Mouse (Mus musculus) MEL (cell line): ENCODE results near the gene Rcn2. TPM values are rescaled to one million over a fixed set of nuclear protein-coding genes. Genes with fewer than 3 reads are reported as not detected.

Experiments used
- DNase-seq: peaks from one replicate; pipeline ENCODE4 v3.0.0; 2011; ENCODE audit warnings: low read depth, low spot score
- H3K27ac ChIP-seq: 2 replicates; pipeline ENCODE4 v1.5.1; 2012; ENCODE audit warnings: low read depth, mild to moderate bottlenecking, control low read depth, low read length, moderate library complexity; ENCODE audit not compliant: control insufficient read depth
- H3K27me3 ChIP-seq, 2 experiments: fragments of 150-350 bp in 1 of 2; sonication (generic) in 1 of 2; 2 replicates each; pipeline ENCODE4 v1.6.1; 2012; ENCODE audit warnings: low read length in 2 of 2, mild to moderate bottlenecking in 2 of 2, improper control_type of control experiment in 1 of 2, moderate library complexity in 1 of 2; ENCODE audit not compliant: insufficient read depth in 2 of 2, control insufficient read depth in 1 of 2
- H3K36me3 ChIP-seq, 2 experiments: 2 replicates each; pipeline ENCODE4 v1.6.1; 2012 to 2014; ENCODE audit warnings: low read length in 2 of 2, improper control_type of control experiment in 1 of 2, inconsistent platforms in 1 of 2, mild to moderate bottlenecking in 1 of 2; ENCODE audit not compliant: insufficient read depth in 2 of 2, control insufficient read depth in 1 of 2
- H3K4me1 ChIP-seq, 2 experiments: fragments of 150-350 bp in 1 of 2; sonication (generic) in 1 of 2; 2 replicates each; pipeline ENCODE4 v1.6.1; 2012; ENCODE audit warnings: low read length in 2 of 2, improper control_type of control experiment in 1 of 2, mild to moderate bottlenecking in 1 of 2; ENCODE audit not compliant: insufficient read depth in 2 of 2, control insufficient read depth in 1 of 2
- H3K4me3 ChIP-seq, 2 experiments: fragments of 150-350 bp in 1 of 2; sonication (generic) in 1 of 2; 2 replicates each; pipeline ENCODE4 v1.5.1; 2012; ENCODE audit warnings: low read depth in 2 of 2, low read length in 2 of 2, mild to moderate bottlenecking in 2 of 2, moderate library complexity in 2 of 2, control low read depth in 1 of 2, improper control_type of control experiment in 1 of 2; ENCODE audit not compliant: control insufficient read depth in 1 of 2, insufficient read depth in 1 of 2
- H3K79me2 ChIP-seq: 2 replicates; pipeline ENCODE4 v1.6.1; 2012; ENCODE audit warnings: mild to moderate bottlenecking, low read length, moderate library complexity; ENCODE audit not compliant: control insufficient read depth, poor library complexity, insufficient read depth
- H3K9ac ChIP-seq: 2 replicates; pipeline ENCODE4 v1.6.1; 2012; ENCODE audit warnings: low read depth, mild to moderate bottlenecking, control low read depth, low read length, moderate library complexity; ENCODE audit not compliant: control insufficient read depth, poor library complexity, severe bottlenecking
- H3K9me3 ChIP-seq: fragments of 150-350 bp; sonication (generic); replicated peaks from 2 replicates; pipeline ENCODE4 v1.6.1; 2012; ENCODE audit warnings: mild to moderate bottlenecking, low read length, improper control_type of control experiment, moderate library complexity; ENCODE audit not compliant: insufficient read depth
- BHLHE40 ChIP-seq: IDR thresholded peaks from 2 replicates; pipeline ENCODE4 v1.6.1; 2012; ENCODE audit warnings: low read depth, mild to moderate bottlenecking, inconsistent platforms, low read length, improper control_type of control experiment, borderline replicate concordance
- CHD1 ChIP-seq: IDR thresholded peaks from 2 replicates; pipeline ENCODE4 v1.6.1; 2012; ENCODE audit warnings: low read depth, mild to moderate bottlenecking, inconsistent platforms, low read length, improper control_type of control experiment
- E2F4 ChIP-seq: IDR thresholded peaks from 2 replicates; pipeline ENCODE4 v1.6.1; 2011; ENCODE audit warnings: low read depth, low read length, improper control_type of control experiment, borderline replicate concordance
- EP300 ChIP-seq, 2 experiments: IDR thresholded peaks; 2 replicates each; pipeline ENCODE4 v1.6.1; 2011; ENCODE audit warnings: improper control_type of control experiment in 2 of 2, low read length in 2 of 2, low read depth in 1 of 2, mild to moderate bottlenecking in 1 of 2
- JUND ChIP-seq: IDR thresholded peaks from 2 replicates; pipeline ENCODE4 v1.6.1; 2011; ENCODE audit warnings: low read depth, mild to moderate bottlenecking, improper control_type of control experiment, low read length
- MAFK ChIP-seq: IDR thresholded peaks from 2 replicates; pipeline ENCODE4 v1.6.1; 2011; ENCODE audit warnings: low read depth, mild to moderate bottlenecking, low read length, improper control_type of control experiment, borderline replicate concordance
- MAZ ChIP-seq: IDR thresholded peaks from 2 replicates; pipeline ENCODE4 v1.6.1; 2012; ENCODE audit warnings: low read depth, mild to moderate bottlenecking, inconsistent platforms, low read length, improper control_type of control experiment
- POLR2AphosphoS5 ChIP-seq: IDR thresholded peaks from 2 replicates; pipeline ENCODE4 v1.6.1; 2012; ENCODE audit warnings: low read depth, borderline replicate concordance, mild to moderate bottlenecking, inconsistent platforms, low read length, moderate library complexity, mixed read lengths
- SMC3 ChIP-seq: IDR thresholded peaks from 2 replicates; pipeline ENCODE4 v1.6.1; 2011; ENCODE audit warnings: low read depth, low read length, improper control_type of control experiment
- TAL1 ChIP-seq: IDR thresholded peaks from 2 replicates; pipeline ENCODE4 v1.6.1; 2012; ENCODE audit warnings: mild to moderate bottlenecking, inconsistent platforms, low read length, moderate library complexity, mixed read lengths
- USF1 ChIP-seq: IDR thresholded peaks from 2 replicates; pipeline ENCODE4 v1.6.1; 2014; ENCODE audit warnings: low read depth, mild to moderate bottlenecking, inconsistent platforms, low read length, improper control_type of control experiment, moderate library complexity
- ZKSCAN1 ChIP-seq: IDR thresholded peaks from 2 replicates; pipeline ENCODE4 v1.6.1; 2012; ENCODE audit warnings: low read depth, mild to moderate bottlenecking, inconsistent platforms, low read length, improper control_type of control experiment, moderate library complexity
- polyA plus RNA-seq, 2 experiments: library from polyadenylated mRNA; stranded (reverse) in 1 of 2; unstranded in 1 of 2; fragments of >175 nt in 1 of 2; fragments of >200 nt in 1 of 2; gene quantifications; 2 replicates each; pipeline versions ENCODE4 v1.2.1 to v1.2.4; 2012; ENCODE audit warnings: low replicate concordance in 2 of 2, low read depth in 1 of 2; ENCODE audit not compliant: insufficient read length in 2 of 2, insufficient read depth in 1 of 2, missing spikeins in 1 of 2
- total RNA-seq: library from RNA; depleted of rRNA; stranded (reverse); fragments of 300-350 nt; gene quantifications from 2 replicates; pipeline ENCODE4 v1.2.3, GENCODE M21; 2012; rRNA removed

The Rcn2 gene
- total and polyA plus RNA-seq, 3 experiments = 16.9 to 28.6 TPM; not detected in 1

- Histone ChIP-seq H3K27me3 (no peaks in the 10 kb centered on the region), H3K9ac (no peak overlapping the region), H3K27ac (no peak overlapping the region), H3K9me3 (no peaks in the 10 kb centered on the region), H3K79me2 (no peaks in the 10 kb centered on the region), H3K36me3 (peaks cover 0 to 2% of the 10 kb centered on the region in 2 experiments; a peak in 1 of 4 replicates), H3K4me3 (no peak overlapping the region), H3K4me1 (peaks cover 0 to 8% of the 10 kb centered on the region in 2 experiments; a peak in 2 of 4 replicates)
- no peak for DNase-seq
- no peak for TF ChIP-seq USF1
- no peak for TF ChIP-seq MAFK
- TF ChIP-seq JUND = no peak
- no peak for TF ChIP-seq MAZ
- no peak for TF ChIP-seq CHD1
- TF ChIP-seq TAL1 = no peak
- no peak for TF ChIP-seq BHLHE40
- TF ChIP-seq SMC3 = no peak
- TF ChIP-seq E2F4 = no peak
- TF ChIP-seq EP300 (IDR thresholded peaks at IDR 0.05; ENCODE audit: low read depth in 1 of 2, low read length in 2 of 2) = no peak
- TF ChIP-seq ZKSCAN1 = no peak
- no peak for TF ChIP-seq POLR2AphosphoS5
Measured at GRCm38 (mm10) chr9:56107527-56107926, 65.9 kb downstream of the Rcn2 start.

DNA sequence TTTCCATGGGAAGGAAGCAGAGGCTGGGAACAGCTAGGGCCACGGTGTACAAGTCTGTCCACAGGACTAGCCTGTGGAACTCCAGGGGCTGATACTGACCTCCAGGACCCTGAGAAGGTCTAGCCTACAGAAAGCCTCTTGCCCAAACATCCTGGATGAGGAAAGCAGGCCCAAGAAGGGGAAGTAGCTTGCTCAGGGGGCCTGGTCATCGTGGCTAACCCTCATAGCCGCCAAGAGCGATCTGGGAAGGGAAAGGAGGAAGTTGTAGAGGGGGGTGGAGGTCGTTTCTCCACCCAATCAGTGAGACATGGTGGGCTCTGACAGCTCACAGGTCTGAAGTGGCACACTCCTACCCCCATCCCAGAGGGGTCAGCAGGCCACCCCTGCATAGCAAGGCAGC, 66.5 kb downstream of the Rcn2 start:
- Histone ChIP-seq H3K9me3 (no peaks in the 10 kb centered on the region), H3K27me3 (no peaks in the 10 kb centered on the region), H3K9ac (no peak overlapping the region), H3K4me1 (peaks cover 0 to 8% of the 10 kb centered on the region in 2 experiments; a peak in 2 of 4 replicates), H3K27ac (no peak overlapping the region), H3K36me3 (peaks cover 0 to 2% of the 10 kb centered on the region in 2 experiments; a peak in 1 of 4 replicates), H3K4me3 (no peak overlapping the region), H3K79me2 (no peaks in the 10 kb centered on the region)
- peak; percentile 56 for DNase-seq
- no peak for TF ChIP-seq JUND
- TF ChIP-seq BHLHE40 = no peak
- TF ChIP-seq MAZ = no peak

Other genes with a start within 250 kb of the Rcn2 start
- gene Scaper, start 103.7 kb upstream of the Rcn2 start, total RNA-seq = 3.8 and 3.9 TPM in 2 replicates
- gene Scaper, start 103.7 kb upstream of the Rcn2 start, polyA plus RNA-seq = 1 to 10 TPM in 1 of 2 experiments, not detected in 1; 4.1 TPM
- gene 4930563M21Rik, start 31.3 kb upstream of the Rcn2 start, total RNA-seq = not detected in 2 replicates
- gene 4930563M21Rik, start 31.3 kb upstream of the Rcn2 start, polyA plus RNA-seq = not detected
- gene Pstpip1, start 48.1 kb downstream of the Rcn2 start, total RNA-seq = 0.04 TPM in 1 of 2 replicates, not detected in the other
- gene Pstpip1, start 48.1 kb downstream of the Rcn2 start, polyA plus RNA-seq = under 1 TPM in 1 of 2 experiments, not detected in 1; 0.22 TPM
- gene Tspan3, start 123.6 kb downstream of the Rcn2 start, total RNA-seq = 48.3 and 49.5 TPM in 2 replicates
- 10 to 100 TPM; 62.6 to 87.3 TPM for gene Tspan3, start 123.6 kb downstream of the Rcn2 start, polyA plus RNA-seq